Mouse (Mus musculus) neural tube, embryonic 14.5 days (tissue): ENCODE measurements around the gene Chmp3. TPM values are rescaled to one million over a fixed set of nuclear protein-coding genes. Genes with fewer than 3 reads are reported as not detected.

ENCODE experiments used
- ATAC-seq: fragments of 200-750 bp; cut with Nextera tagmentation; 2 replicates; pipeline ENCODE4 v1.8.0; 2017; ENCODE audit warnings: low read depth, mild to moderate bottlenecking, moderate TSS enrichment, moderate library complexity
- H3K27ac ChIP-seq: fragments of 300-500 bp; sonication (generic); 2 replicates; pipeline ENCODE4 v1.5.1; 2014; ENCODE audit warnings: low read depth, mild to moderate bottlenecking, control low read depth, low read length, moderate library complexity, mixed read lengths
- H3K27me3 ChIP-seq: fragments of 300-500 bp; sonication (generic); 2 replicates; pipeline ENCODE4 v1.6.1; 2014; ENCODE audit warnings: low read length; ENCODE audit not compliant: control insufficient read depth, insufficient read depth
- H3K36me3 ChIP-seq: fragments of 300-500 bp; sonication (generic); 2 replicates; pipeline ENCODE4 v1.6.1; 2014; ENCODE audit warnings: low read length, mixed read lengths; ENCODE audit not compliant: control insufficient read depth, insufficient read depth
- H3K4me1 ChIP-seq: fragments of 300-500 bp; sonication (generic); 2 replicates; pipeline ENCODE4 v1.6.1; 2014; ENCODE audit warnings: low read length; ENCODE audit not compliant: control insufficient read depth, insufficient read depth
- H3K4me2 ChIP-seq: fragments of 300-500 bp; sonication (generic); 2 replicates; pipeline ENCODE4 v1.6.1; 2014; ENCODE audit warnings: mild to moderate bottlenecking, low read depth, low read length, control low read depth
- H3K4me3 ChIP-seq: fragments of 300-500 bp; sonication (generic); 2 replicates; pipeline ENCODE4 v1.5.1; 2014; ENCODE audit warnings: low read depth, low read length, control low read depth, mixed read lengths
- H3K9ac ChIP-seq: fragments of 300-500 bp; sonication (generic); replicated peaks from 2 replicates; pipeline ENCODE4 v1.6.1; 2014; ENCODE audit warnings: low read depth, mild to moderate bottlenecking, control low read depth, low read length, mixed read lengths
- H3K9me3 ChIP-seq: fragments of 300-500 bp; sonication (generic); 2 replicates; pipeline ENCODE4 v1.6.1; 2016; ENCODE audit warnings: low read length; ENCODE audit not compliant: control insufficient read depth
- WGBS: fragments of 180-500 bp; shearing (Covaris S2); extraction: QIAGEN DNeasy Blood & Tissue Kit; methylation state at CpG from one replicate; pipeline ENCODE4 v1.1.7; 2014; 5-methylcytosine and 5-hydroxymethylcytosine counted together
- polyA plus RNA-seq: library from polyadenylated mRNA; unstranded; fragments of >200 nt; fragmentation: Nextera tagmentation; extraction: Ambion mirVana; gene quantifications from 2 replicates; pipeline ENCODE4 v1.2.1, GENCODE M21; 2014

Chmp3 gene
- polyA plus RNA-seq, 1 experiment from 2014 or later, result 51.0 TPM

DNA sequence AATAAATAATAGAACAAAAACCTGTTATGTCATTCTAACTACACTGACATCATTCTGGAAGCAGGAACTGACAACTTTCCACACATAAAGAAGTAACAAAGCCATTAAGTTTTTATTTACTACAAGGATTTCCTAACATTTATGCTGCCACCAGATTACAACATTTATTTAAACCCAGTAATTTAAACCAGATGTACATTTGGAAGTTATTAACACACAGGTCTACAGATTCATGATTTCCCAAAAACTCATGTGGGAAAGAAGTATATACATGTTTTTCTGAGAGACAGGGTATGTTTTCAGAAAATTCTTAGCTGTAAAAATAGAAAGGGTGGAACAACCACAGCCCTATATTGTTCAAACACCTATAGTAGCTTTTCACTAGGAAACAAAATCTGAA lies 81.1 kb downstream of the Chmp3 start:
- no peaks in the 10 kb centered on the region for H3K27me3 ChIP-seq
- no peak overlapping the region for H3K4me2 ChIP-seq
- peaks cover 56% of the 10 kb centered on the region for H3K36me3 ChIP-seq
- H3K27ac ChIP-seq, result no peak overlapping the region
- ATAC-seq, result no peak
- peaks cover 5% of the 10 kb centered on the region; the same call in 1 of the 2 replicates for H3K4me1 ChIP-seq
- H3K9me3 ChIP-seq, result no peaks in the 10 kb centered on the region
- H3K4me3 ChIP-seq, result no peak overlapping the region
- H3K9ac ChIP-seq, result no peak overlapping the region

DNA sequence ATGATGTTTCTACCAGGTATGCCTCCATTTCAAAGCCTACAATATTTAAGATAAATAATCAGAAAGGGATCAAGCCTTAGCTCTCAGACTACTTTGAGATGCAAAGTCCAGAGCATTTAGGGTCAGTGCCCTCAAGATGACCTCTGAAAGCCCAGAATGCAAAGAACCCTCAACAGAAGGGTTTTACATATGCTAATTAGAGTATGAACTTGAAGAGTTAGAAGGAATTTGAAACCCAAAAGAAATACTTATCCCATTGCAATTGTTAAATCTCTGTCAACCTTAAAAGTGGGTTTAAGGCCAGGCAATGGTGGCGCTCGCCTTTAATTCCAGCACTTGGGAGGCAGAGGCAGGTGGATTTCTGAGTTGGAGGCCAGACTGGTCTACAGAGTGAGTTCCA lies 82.4 kb downstream of the Chmp3 start:
- no peak overlapping the region for H3K4me3 ChIP-seq
- H3K9me3 ChIP-seq, result no peaks in the 10 kb centered on the region
- H3K27ac ChIP-seq, result no peak overlapping the region
- H3K36me3 ChIP-seq, result peaks cover 51% of the 10 kb centered on the region
- WGBS, result 89% methylated on average over 2 of the region's 2 CpGs
- H3K4me2 ChIP-seq, result no peak overlapping the region
- no peak overlapping the region for H3K9ac ChIP-seq
- H3K27me3 ChIP-seq, result no peaks in the 10 kb centered on the region
- ATAC-seq, result no peak
- peaks cover 13% of the 10 kb centered on the region for H3K4me1 ChIP-seq

DNA sequence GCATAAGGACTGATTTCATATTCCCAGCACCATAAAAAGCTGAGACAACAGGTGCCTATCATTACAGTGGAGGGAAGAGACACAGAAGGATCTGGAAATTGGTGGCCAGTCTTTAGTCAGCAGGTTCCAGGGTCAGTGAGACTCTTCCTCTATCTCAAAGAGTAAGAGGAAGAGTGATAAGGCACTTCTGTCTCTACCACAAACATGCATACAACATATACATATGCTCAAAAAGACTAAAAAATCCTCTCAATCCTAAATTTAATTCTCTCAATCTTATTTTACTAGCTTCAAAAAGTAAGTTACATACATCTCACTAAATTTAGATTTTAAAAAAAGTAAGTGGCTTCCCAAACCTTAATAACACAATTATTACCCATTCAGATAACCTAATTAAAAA lies 83.7 kb downstream of the Chmp3 start:
- Histone ChIP-seq H3K4me3 (no peak overlapping the region), H3K27ac (no peak overlapping the region), H3K27me3 (no peaks in the 10 kb centered on the region), H3K36me3 (peaks cover 41% of the 10 kb centered on the region), H3K4me2 (no peak overlapping the region), H3K4me1 (peaks cover 20% of the 10 kb centered on the region), H3K9me3 (no peaks in the 10 kb centered on the region), H3K9ac (no peak overlapping the region)
- no peak for ATAC-seq

DNA sequence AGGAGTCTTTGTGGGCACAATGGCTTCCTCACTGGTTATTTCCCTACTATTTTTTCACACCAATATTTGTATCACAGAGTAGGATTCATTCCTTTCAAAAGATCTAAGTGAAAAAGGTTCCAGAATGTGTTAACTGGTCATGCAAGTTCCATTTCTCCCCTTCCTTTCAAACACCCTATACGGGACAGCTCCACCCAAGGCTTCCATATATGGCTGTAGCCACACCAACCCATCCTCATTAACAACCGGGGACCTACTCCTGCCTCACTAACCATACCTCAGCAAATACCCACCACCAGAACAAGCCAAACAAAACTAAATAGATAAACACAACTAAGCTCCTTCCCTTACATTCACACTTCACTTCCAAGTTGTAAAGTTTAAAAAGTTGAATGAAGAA lies 87.6 kb downstream of the Chmp3 start:
- Histone ChIP-seq H3K9ac (no peak overlapping the region), H3K9me3 (no peaks in the 10 kb centered on the region), H3K36me3 (peaks cover 19% of the 10 kb centered on the region), H3K4me1 (peaks cover 20% of the 10 kb centered on the region), H3K27me3 (no peaks in the 10 kb centered on the region), H3K4me3 (peak overlapping the region; percentile 79), H3K4me2 (peak overlapping the region; percentile 83), H3K27ac (no peak overlapping the region)
- 7% methylated on average over 2 of the region's 2 CpGs for WGBS
- ATAC-seq, result no peak

DNA sequence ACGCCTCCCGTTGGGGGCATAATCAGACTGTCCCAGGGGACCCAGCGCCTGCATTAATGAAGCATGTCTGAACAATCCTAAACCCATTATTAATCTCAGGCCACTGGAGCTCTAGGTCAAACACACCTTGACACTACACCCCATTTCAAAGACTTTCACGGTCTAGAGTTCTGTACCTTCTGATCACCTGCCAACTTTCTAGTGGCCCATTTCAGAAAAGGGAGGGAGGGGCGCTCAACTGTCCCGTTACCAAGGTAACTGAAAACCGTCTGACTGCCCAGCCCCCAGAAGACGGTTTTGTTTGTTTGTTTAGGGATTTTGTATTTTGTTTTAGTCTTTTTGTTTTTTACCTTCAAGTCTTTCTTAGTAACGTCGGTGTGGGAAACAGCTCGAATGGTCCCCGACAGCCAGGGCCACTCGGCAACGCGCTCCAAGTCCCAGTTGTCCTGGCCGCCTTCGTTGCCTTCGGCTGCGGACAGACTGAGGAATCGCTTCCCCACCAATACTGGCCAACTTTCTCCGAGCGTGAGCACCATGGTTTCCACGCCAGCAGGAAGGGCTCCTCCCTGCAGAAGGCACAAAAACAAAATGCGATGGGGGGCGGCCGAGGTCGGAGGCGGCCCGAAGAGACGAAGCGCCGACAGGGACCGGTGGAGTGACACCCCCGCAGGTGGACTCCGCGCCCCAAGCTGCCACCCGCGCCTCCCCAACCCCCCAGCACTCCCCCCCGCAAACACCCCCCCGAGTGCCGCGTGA lies 88.3 kb downstream of the Chmp3 start:
- ATAC-seq, result no peak

More for the DNA sequence above, 88.3 kb downstream of the Chmp3 start:
- H3K9ac ChIP-seq, result peak overlapping the region; percentile 80
- peak overlapping the region; percentile 83 for H3K4me2 ChIP-seq
- H3K27me3 ChIP-seq, result no peaks in the 10 kb centered on the region
- H3K27ac ChIP-seq, result peak overlapping the region; percentile 99
- no peaks in the 10 kb centered on the region for H3K9me3 ChIP-seq
- peak overlapping the region; percentile 79 for H3K4me3 ChIP-seq
- H3K36me3 ChIP-seq, result peaks cover 13% of the 10 kb centered on the region
- H3K4me1 ChIP-seq, result peaks cover 20% of the 10 kb centered on the region
- WGBS, result 2% methylated on average over 39 of the region's 42 CpGs

Other genes starting within 250 kb of the Chmp3 start
- gene Smyd1, start 221.6 kb upstream of the Chmp3 start, polyA plus RNA-seq, result 0.27 and 0.50 TPM in 2 replicates
- gene Cd8b1, start 221.0 kb upstream of the Chmp3 start, polyA plus RNA-seq, result not detected in 2 replicates
- not detected in 2 replicates for gene Cd8a, start 170.4 kb upstream of the Chmp3 start, polyA plus RNA-seq
- gene Rmnd5a, start 103.2 kb upstream of the Chmp3 start, polyA plus RNA-seq, result 6.7 and 8.4 TPM in 2 replicates
- gene Rnf103, start 49.9 kb upstream of the Chmp3 start, polyA plus RNA-seq, result 30.7 and 32.1 TPM in 2 replicates
- 30.7 and 39.6 TPM in 2 replicates for gene Kdm3a, start 89.2 kb downstream of the Chmp3 start, polyA plus RNA-seq
- 332 and 358 TPM in 2 replicates for gene Reep1, start 163.8 kb downstream of the Chmp3 start, polyA plus RNA-seq